Mouse (Mus musculus) MEL (cell line): ENCODE measurements around the gene D430041D05Rik.

Source experiments
- CTCF ChIP-seq, 3 experiments: IDR thresholded peaks in 2 of 3; conservative IDR thresholded peaks in 1 of 3; 2 replicates each; pipeline ENCODE4 v1.5.1; 2011 to 2012; ENCODE audit warnings: low read length in 3 of 3, low read depth in 2 of 3, mild to moderate bottlenecking in 2 of 3, improper control_type of control experiment in 1 of 3, inconsistent platforms in 1 of 3, mixed read lengths in 1 of 3, moderate library complexity in 1 of 3; ENCODE audit not compliant: control insufficient read depth in 1 of 3, insufficient read depth in 1 of 3, poor library complexity in 1 of 3, severe bottlenecking in 1 of 3
- GATA1 ChIP-seq: IDR thresholded peaks from 2 replicates; pipeline ENCODE4 v1.6.1; 2011; ENCODE audit warnings: low read depth, low read length, improper control_type of control experiment
- MAX ChIP-seq: IDR thresholded peaks from 2 replicates; pipeline ENCODE4 v1.6.1; 2011; ENCODE audit warnings: low read length, improper control_type of control experiment
- MXI1 ChIP-seq: IDR thresholded peaks from 2 replicates; pipeline ENCODE4 v1.6.1; 2011; ENCODE audit warnings: mild to moderate bottlenecking, low read depth, low read length, improper control_type of control experiment
- MYB ChIP-seq: IDR thresholded peaks from 2 replicates; pipeline ENCODE4 v1.6.1; 2011; ENCODE audit warnings: mild to moderate bottlenecking, low read depth, low read length, improper control_type of control experiment
- POLR2A ChIP-seq, 2 experiments: IDR thresholded peaks; 2 replicates each; pipeline ENCODE4 v1.6.1; 2011 to 2012; ENCODE audit warnings: low read length in 2 of 2, mild to moderate bottlenecking in 2 of 2, control low read depth in 1 of 2, improper control_type of control experiment in 1 of 2, low read depth in 1 of 2, moderate library complexity in 1 of 2; ENCODE audit not compliant: control insufficient read depth in 1 of 2, insufficient read depth in 1 of 2, poor library complexity in 1 of 2
- ZC3H11A ChIP-seq: IDR thresholded peaks from 2 replicates; pipeline ENCODE4 v1.6.1; 2012; ENCODE audit warnings: low read depth, mild to moderate bottlenecking, inconsistent platforms, low read length, improper control_type of control experiment
- ZKSCAN1 ChIP-seq: IDR thresholded peaks from 2 replicates; pipeline ENCODE4 v1.6.1; 2012; ENCODE audit warnings: low read depth, mild to moderate bottlenecking, inconsistent platforms, low read length, improper control_type of control experiment, moderate library complexity

DNA sequence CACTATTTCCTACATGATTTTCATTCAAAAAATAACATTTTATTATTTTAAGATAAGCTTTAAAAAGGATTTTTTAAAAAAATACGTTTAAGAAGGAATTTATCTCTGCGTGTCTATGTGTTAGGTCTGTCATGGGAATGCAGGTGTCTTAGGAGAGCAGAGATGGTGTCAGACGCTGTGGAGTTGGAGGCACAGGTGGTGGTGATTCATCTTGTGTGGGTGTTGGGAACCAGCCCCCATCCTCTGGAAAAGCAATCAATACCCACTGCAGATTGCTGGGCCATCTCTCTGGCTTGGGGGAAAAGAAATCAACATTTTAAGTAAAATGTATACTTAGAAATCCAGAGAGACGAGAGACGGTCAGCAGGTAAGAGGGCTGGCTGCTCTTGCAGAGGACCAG lies 225.2 kb downstream of the D430041D05Rik start:
- TF ChIP-seq POLR2A (IDR thresholded peaks at IDR 0.05; ENCODE audit: control insufficient read depth in 1 of 2, insufficient read depth in 1 of 2, low read depth in 1 of 2, low read length in 2 of 2, poor library complexity in 1 of 2) (no peak), MAX (no peak), CTCF (IDR thresholded peaks at IDR 0.05 in 2 of 3, conservative IDR thresholded peaks at IDR 0.05 in 1 of 3; ENCODE audit: control insufficient read depth in 1 of 3, insufficient read depth in 1 of 3, low read depth in 2 of 3, low read length in 3 of 3, poor library complexity in 1 of 3, severe bottlenecking in 1 of 3) (no peak), ZKSCAN1 (no peak), MXI1 (no peak), GATA1 (no peak), ZC3H11A (no peak), MYB (no peak)
